Mouse (Mus musculus) ovary, postnatal 36 days (tissue): Measurements from ENCODE around the gene Gm16513.
"Not testable (repeated sequence)": the region's sequence is repeated elsewhere in the genome, so short reads cannot be mapped to it uniquely, and the experiment has no call there.

Source experiments
- DNase-seq: peaks from one replicate; pipeline ENCODE4 v3.0.0; 2022; ENCODE audit warnings: low spot score, mixed read lengths

The Gm16513 gene

GRCm38 (mm10) chr5:95182324-95182723 lies at the start of gene Gm16513:
Gene Gm16513, plus strand, starts transcription at chr5:95182624.
- not testable (repeated sequence) for DNase-seq
